Mouse (Mus musculus) right cerebral cortex, adult 2 months (tissue): ENCODE measurements around the gene Ccdc187.

Experiments used
- DNase-seq, 2 experiments: peaks; one replicate each; pipeline ENCODE4 v3.0.0; 2021 to 2022; ENCODE audit warnings: low spot score in 2 of 2

Gene Ccdc187

GRCm38 (mm10) chr2:26214526-26214925, 79.8 kb downstream of the Ccdc187 start:
- DNase-seq = no peak

- DNase-seq = no peak
Observed at GRCm38 (mm10) chr2:26209566-26209965, 84.8 kb downstream of the Ccdc187 start.

GRCm38 (mm10) chr2:26208126-26208789, 86.1 kb downstream of the Ccdc187 start, which contains the start of gene Lhx3:
Gene Lhx3 (minus strand): TSS chr2:26208289.
- peak in 1 of 2 experiments; percentile 35 for DNase-seq

- no peak for DNase-seq
Observed at GRCm38 (mm10) chr2:26207559-26207958, 86.8 kb downstream of the Ccdc187 start.

GRCm38 (mm10) chr2:26205761-26206160, 88.6 kb downstream of the Ccdc187 start:
- DNase-seq = no peak

GRCm38 (mm10) chr2:26205126-26205525, 89.2 kb downstream of the Ccdc187 start:
- no peak for DNase-seq

GRCm38 (mm10) chr2:26202849-26203475, 91.4 kb downstream of the Ccdc187 start:
- DNase-seq = peak; percentile 20 to 51

- DNase-seq = peak in 1 of 2 experiments; percentile 22
Observed at GRCm38 (mm10) chr2:26201926-26202848, 92.2 kb downstream of the Ccdc187 start.

GRCm38 (mm10) chr2:26198488-26198887, 95.9 kb downstream of the Ccdc187 start:
- DNase-seq = no peak

- no peak for DNase-seq
Observed at GRCm38 (mm10) chr2:26194552-26195339, 99.6 kb downstream of the Ccdc187 start.
